Mouse (Mus musculus) left cerebral cortex, postnatal 4 days (tissue): ENCODE measurements around the gene Dtd1. TPM values are rescaled to one million over a fixed set of nuclear protein-coding genes. Genes with fewer than 3 reads are reported as not detected.

ENCODE experiments used
- microRNA-seq: library from miRNA; unstranded; fragments of <30 nt; microRNA quantifications from one replicate; pipeline ENCODE4 v1.2.0, GENCODE M21; 2022
- total RNA-seq, 2 experiments: library from RNA; stranded (reverse); gene quantifications; 2 replicates each; pipeline ENCODE4 v1.2.3; 2021

Gene Dtd1
- total RNA-seq, 2 experiments from 2014 or later = 54.6 to 55.7 TPM

Small RNA genes lying within 50 kb of the gene (microRNA-seq; reads per million reads assigned to microRNA genes)
- not detected for gene Gm24823

Other genes with a start within 250 kb of the Dtd1 start
- gene Kat14, start 230.9 kb upstream of the Dtd1 start, total RNA-seq = 10 to 100 TPM; 21.2 to 24.1 TPM
- gene Pet117, start 230.9 kb upstream of the Dtd1 start, total RNA-seq = 1 to 10 TPM; 4.4 to 5.9 TPM
- gene Dzank1, start 72.5 kb upstream of the Dtd1 start, total RNA-seq = 10 to 100 TPM; 37.3 to 43.6 TPM
- gene Polr3f, start 72.2 kb upstream of the Dtd1 start, total RNA-seq = 10 to 100 TPM; 29.9 to 32.0 TPM
- gene Rbbp9, start 49.0 kb upstream of the Dtd1 start, total RNA-seq = 10 to 100 TPM; 22.8 to 26.0 TPM
- gene Sec23b, start 43.7 kb upstream of the Dtd1 start, total RNA-seq = 10 to 100 TPM; 36.3 to 46.3 TPM
- 10 to 100 TPM; 45.1 to 45.8 TPM for gene Smim26, start 5.8 kb upstream of the Dtd1 start, total RNA-seq
- gene Scp2d1, start 223.8 kb downstream of the Dtd1 start, total RNA-seq = not detected